Mouse (Mus musculus) liver, postnatal 0 days (tissue): ENCODE results near the gene Slc6a9.

Source experiments
- CTCF ChIP-seq: sonication (generic); IDR thresholded peaks from 2 replicates; pipeline ENCODE4 v1.5.1; 2016; ENCODE audit warnings: antibody characterized with exemption, low read depth
- EP300 ChIP-seq: IDR thresholded peaks from 2 replicates; pipeline ENCODE4 v1.6.1; 2016; ENCODE audit warnings: antibody characterized with exemption, low read depth, mild to moderate bottlenecking

DNA sequence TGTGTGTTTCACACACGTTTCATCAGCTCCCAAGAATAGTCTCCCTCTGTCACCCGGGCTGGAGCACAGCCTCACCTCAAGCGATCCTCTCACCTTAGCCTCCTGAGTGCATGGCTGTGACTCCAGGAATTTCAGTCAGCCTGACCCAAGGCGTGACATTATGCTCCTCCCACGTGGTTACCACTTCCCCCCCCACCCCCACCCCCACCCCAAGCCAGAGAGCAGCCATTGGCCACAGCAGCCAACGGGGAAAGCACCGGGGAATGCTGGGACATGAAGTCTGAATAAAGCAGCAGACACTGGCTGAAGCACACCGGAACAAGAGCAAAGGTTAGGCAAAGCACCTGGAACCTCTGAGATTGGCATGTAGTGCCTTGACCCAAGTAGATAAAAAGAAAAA is 47.3 kb upstream of the Slc6a9 start:
- TF ChIP-seq CTCF: no peak
- no peak for TF ChIP-seq EP300
